Mouse (Mus musculus): ENCODE results near the gene Ass1. TPM values are rescaled to one million over a fixed set of nuclear protein-coding genes. Genes with fewer than 3 reads are reported as not detected.

Ass1 gene
- polyA plus RNA-seq, 1 experiment from 2014 or later: 12.2 TPM

GRCm38 (mm10) chr2:31460920-31461319 lies 9.1 kb upstream of the Ass1 start:
- ATAC-seq (ENCODE audit: low FRiP score, low read depth): no peak
- Histone ChIP-seq H3K27me3 (peaks cover 80% of the 10 kb centered on the region), H3K27ac (replicated peaks) (no peak overlapping the region), H3K4me3 (no peak overlapping the region), H3K36me3 (no peaks in the 10 kb centered on the region), H3K4me2 (replicated peaks) (no peak overlapping the region), H3K9me3 (no peaks in the 10 kb centered on the region), H3K9ac (replicated peaks) (no peak overlapping the region), H3K4me1 (peaks cover 8% of the 10 kb centered on the region)
- WGBS: 81% methylated on average over 7 of the region's 7 CpGs

DNA sequence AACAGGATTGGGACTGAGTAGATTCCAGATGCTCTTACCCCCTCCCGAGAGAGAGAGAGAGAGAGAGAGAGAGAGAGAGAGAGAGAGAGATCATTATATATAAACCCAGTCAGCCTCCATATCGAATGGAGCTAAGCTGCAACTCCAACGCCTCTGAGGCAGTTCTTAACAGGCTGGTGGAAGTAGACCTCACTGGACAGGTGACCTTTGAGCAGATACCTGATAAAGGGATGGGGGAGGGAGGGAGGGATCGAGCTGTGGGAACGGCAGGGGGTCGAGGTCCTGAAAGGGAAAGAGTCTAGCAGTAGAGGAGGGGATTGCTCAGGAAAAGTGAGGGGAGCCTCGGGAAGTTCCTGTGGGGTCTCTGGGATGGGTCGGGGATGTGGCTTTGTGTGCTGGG lies 8.0 kb upstream of the Ass1 start:
- peaks cover 8% of the 10 kb centered on the region for H3K4me1 ChIP-seq
- H3K9ac ChIP-seq (replicated peaks): no peak overlapping the region
- H3K9me3 ChIP-seq: no peaks in the 10 kb centered on the region
- 36% methylated on average over 8 of the region's 8 CpGs for WGBS
- peaks cover 81% of the 10 kb centered on the region for H3K27me3 ChIP-seq
- no peak overlapping the region for H3K4me2 ChIP-seq (replicated peaks)
- H3K4me3 ChIP-seq: no peak overlapping the region
- no peaks in the 10 kb centered on the region for H3K36me3 ChIP-seq
- ATAC-seq (ENCODE audit: low FRiP score, low read depth): no peak
- no peak overlapping the region for H3K27ac ChIP-seq (replicated peaks)

- Histone ChIP-seq H3K27me3 (peaks cover 78% of the 10 kb centered on the region), H3K9me3 (no peaks in the 10 kb centered on the region), H3K4me2 (replicated peaks) (no peak overlapping the region), H3K36me3 (no peaks in the 10 kb centered on the region), H3K4me1 (peaks cover 8% of the 10 kb centered on the region), H3K4me3 (no peak overlapping the region), H3K27ac (replicated peaks) (no peak overlapping the region), H3K9ac (replicated peaks) (no peak overlapping the region)
- 81% methylated on average over 7 of the region's 7 CpGs for WGBS
- no peak for ATAC-seq (ENCODE audit: low FRiP score, low read depth)
Observed at GRCm38 (mm10) chr2:31463253-31463652, 6.8 kb upstream of the Ass1 start.

- WGBS: 58% methylated on average over 8 of the region's 8 CpGs
- no peaks in the 10 kb centered on the region for H3K9me3 ChIP-seq
- H3K9ac ChIP-seq (replicated peaks): no peak overlapping the region
- no peak overlapping the region for H3K4me3 ChIP-seq
- H3K27me3 ChIP-seq: peaks cover 78% of the 10 kb centered on the region
- H3K4me1 ChIP-seq: peaks cover 8% of the 10 kb centered on the region
- ATAC-seq (ENCODE audit: low FRiP score, low read depth): no peak
- no peak overlapping the region for H3K4me2 ChIP-seq (replicated peaks)
- H3K36me3 ChIP-seq: no peaks in the 10 kb centered on the region
- no peak overlapping the region for H3K27ac ChIP-seq (replicated peaks)
Observed at GRCm38 (mm10) chr2:31463696-31464528, 6.1 kb upstream of the Ass1 start.

GRCm38 (mm10) chr2:31464529-31464910 lies 5.5 kb upstream of the Ass1 start:
- peaks cover 78% of the 10 kb centered on the region for H3K27me3 ChIP-seq
- H3K4me2 ChIP-seq (replicated peaks): no peak overlapping the region
- H3K27ac ChIP-seq (replicated peaks): no peak overlapping the region
- no peak overlapping the region for H3K4me3 ChIP-seq
- no peaks in the 10 kb centered on the region for H3K36me3 ChIP-seq
- H3K9me3 ChIP-seq: no peaks in the 10 kb centered on the region
- H3K9ac ChIP-seq (replicated peaks): no peak overlapping the region
- WGBS: 83% methylated on average over 6 of the region's 6 CpGs
- H3K4me1 ChIP-seq: peaks cover 11% of the 10 kb centered on the region
- ATAC-seq (ENCODE audit: low FRiP score, low read depth): no peak

- WGBS: 86% methylated on average over 1 of the region's 1 CpGs
- Histone ChIP-seq H3K9ac (replicated peaks) (no peak overlapping the region), H3K27me3 (peaks cover 80% of the 10 kb centered on the region), H3K4me1 (peaks cover 16% of the 10 kb centered on the region), H3K27ac (replicated peaks) (no peak overlapping the region), H3K4me2 (replicated peaks) (no peak overlapping the region), H3K9me3 (no peaks in the 10 kb centered on the region), H3K4me3 (no peak overlapping the region), H3K36me3 (no peaks in the 10 kb centered on the region)
- ATAC-seq (ENCODE audit: low FRiP score, low read depth): no peak
Observed at GRCm38 (mm10) chr2:31467457-31467856, 2.5 kb upstream of the Ass1 start.

DNA sequence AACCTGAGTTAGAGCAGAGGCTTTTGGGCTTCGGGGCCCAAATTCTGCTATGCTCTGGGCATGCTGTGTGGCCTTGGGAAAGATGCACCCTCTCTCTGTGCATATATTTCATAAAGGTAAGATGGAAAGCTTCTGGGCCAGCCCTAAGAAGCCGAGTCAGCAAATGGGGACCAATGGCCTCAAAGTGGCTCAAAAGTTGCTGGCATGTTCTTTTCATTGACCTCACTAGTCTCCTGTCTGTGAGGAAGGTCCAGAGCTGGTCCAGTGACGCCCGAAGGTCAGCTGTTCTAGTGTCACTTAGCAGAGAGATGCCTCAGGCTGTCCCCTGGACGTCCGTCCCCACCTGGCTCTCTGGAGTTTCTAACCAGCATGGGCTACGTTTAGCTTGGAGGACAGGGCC lies 1.1 kb upstream of the Ass1 start:
- Histone ChIP-seq H3K4me1 (peaks cover 16% of the 10 kb centered on the region), H3K4me2 (replicated peaks) (no peak overlapping the region), H3K36me3 (no peaks in the 10 kb centered on the region), H3K27me3 (peaks cover 76% of the 10 kb centered on the region), H3K9ac (replicated peaks) (no peak overlapping the region), H3K9me3 (no peaks in the 10 kb centered on the region), H3K27ac (replicated peaks) (no peak overlapping the region), H3K4me3 (no peak overlapping the region)
- 73% methylated on average over 7 of the region's 7 CpGs for WGBS
- ATAC-seq (ENCODE audit: low FRiP score, low read depth): no peak

- Histone ChIP-seq H3K9me3 (no peaks in the 10 kb centered on the region), H3K27ac (replicated peaks) (no peak overlapping the region), H3K4me1 (peaks cover 17% of the 10 kb centered on the region), H3K9ac (replicated peaks) (0 out of 2 replicates have a peak overlapping the region, but pooled peaks have one; percentile 41), H3K4me3 (peak overlapping the region; percentile 45), H3K4me2 (replicated peaks) (peak overlapping the region; percentile 90), H3K27me3 (peaks cover 70% of the 10 kb centered on the region), H3K36me3 (no peaks in the 10 kb centered on the region)
- 20% methylated on average over 7 of the region's 7 CpGs for WGBS
- ATAC-seq (ENCODE audit: low FRiP score, low read depth): no peak
Observed at GRCm38 (mm10) chr2:31469480-31469879, 527 bp upstream of the Ass1 start.

DNA sequence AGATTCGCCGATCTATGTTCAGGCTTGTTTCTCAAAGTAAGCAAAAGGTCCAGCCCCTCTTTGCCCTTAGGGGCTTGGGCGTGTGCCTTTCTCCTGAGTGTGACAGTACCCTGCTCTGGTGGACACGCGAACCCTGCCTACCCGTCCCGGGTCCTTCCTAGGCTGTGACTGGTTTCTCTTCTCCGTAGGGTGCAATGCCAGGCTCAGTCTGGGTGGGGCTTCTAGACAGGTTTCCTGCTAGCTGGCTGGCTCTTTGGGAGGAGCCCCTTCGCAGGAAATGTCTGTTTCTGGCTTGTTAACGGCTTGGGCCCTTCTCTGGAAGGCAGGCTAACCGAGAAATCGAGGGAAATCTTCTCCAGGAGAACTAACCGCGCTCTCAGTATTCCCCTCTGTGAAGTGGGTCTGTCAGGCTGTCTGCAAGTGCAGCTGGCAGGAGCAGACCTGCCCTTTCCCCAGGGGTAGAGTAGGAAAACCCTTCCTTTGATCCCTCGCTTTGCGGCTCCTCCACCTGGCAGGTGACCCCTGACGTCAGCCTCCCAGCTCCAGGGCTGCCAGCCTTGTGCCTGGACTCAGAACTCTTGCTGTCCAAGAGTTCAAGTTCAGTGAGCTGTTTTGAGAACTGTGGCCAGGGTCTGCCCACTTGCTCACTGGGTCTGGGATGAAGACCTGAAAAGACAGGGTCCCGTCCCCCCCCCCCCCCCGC lies 827 bp downstream of the Ass1 start:
- ATAC-seq (ENCODE audit: low FRiP score, low read depth): no peak
- 12% methylated on average over 18 of the region's 19 CpGs for WGBS
- H3K4me1 ChIP-seq: peaks cover 22% of the 10 kb centered on the region
- peak overlapping the region; percentile 45; the same call in 1 of the 2 replicates for H3K4me3 ChIP-seq
- no peaks in the 10 kb centered on the region for H3K36me3 ChIP-seq
- H3K27ac ChIP-seq (replicated peaks): no peak overlapping the region
- peak overlapping the region; percentile 90 for H3K4me2 ChIP-seq (replicated peaks)
- no peaks in the 10 kb centered on the region for H3K9me3 ChIP-seq
- H3K9ac ChIP-seq (replicated peaks): no peak overlapping the region
- H3K27me3 ChIP-seq: peaks cover 66% of the 10 kb centered on the region

GRCm38 (mm10) chr2:31471611-31472010 lies 1.6 kb downstream of the Ass1 start:
- no peak overlapping the region for H3K4me3 ChIP-seq
- no peaks in the 10 kb centered on the region for H3K36me3 ChIP-seq
- H3K4me1 ChIP-seq: peaks cover 28% of the 10 kb centered on the region
- no peak for ATAC-seq (ENCODE audit: low FRiP score, low read depth)
- H3K9ac ChIP-seq (replicated peaks): no peak overlapping the region
- no peaks in the 10 kb centered on the region for H3K9me3 ChIP-seq
- whole genome bisulfite sequencing: 50% methylated on average over 6 of the region's 6 CpGs
- H3K27ac ChIP-seq (replicated peaks): no peak overlapping the region
- H3K27me3 ChIP-seq: peaks cover 74% of the 10 kb centered on the region
- no peak overlapping the region for H3K4me2 ChIP-seq (replicated peaks)

DNA sequence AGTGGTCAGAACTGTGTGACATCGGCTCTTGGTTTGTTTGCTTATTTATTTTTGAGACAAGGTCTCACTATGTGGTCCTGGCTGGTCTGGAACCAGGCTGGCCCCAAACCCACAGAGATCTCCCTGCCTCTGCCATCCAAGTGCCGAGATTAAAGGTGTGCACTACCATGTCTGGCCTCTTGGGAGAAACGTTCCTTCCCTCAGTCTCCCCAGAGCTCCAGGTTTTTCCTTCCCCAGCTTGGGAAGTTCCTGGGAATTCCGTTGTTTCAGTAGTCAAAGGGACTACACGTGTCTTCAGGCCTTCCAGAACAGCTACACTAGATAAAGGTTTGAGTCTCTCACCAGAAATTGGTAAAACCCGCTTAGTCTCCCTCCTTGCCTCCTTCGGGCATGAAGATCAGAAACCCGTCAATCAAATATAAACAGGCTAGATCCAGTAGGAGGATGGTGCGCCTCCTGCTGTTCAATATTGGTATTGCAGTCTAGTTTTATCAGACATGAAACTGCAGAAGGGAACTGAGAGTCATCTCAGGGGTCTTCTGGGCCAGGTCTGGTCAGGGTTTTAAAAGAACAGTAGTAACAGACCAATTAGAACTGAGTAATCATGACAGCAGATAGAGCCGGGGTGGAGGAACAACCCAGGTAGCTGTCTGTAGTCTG lies 2.5 kb downstream of the Ass1 start:
- peaks cover 28% of the 10 kb centered on the region for H3K4me1 ChIP-seq
- no peak overlapping the region for H3K4me3 ChIP-seq
- H3K4me2 ChIP-seq (replicated peaks): no peak overlapping the region
- H3K9me3 ChIP-seq: no peaks in the 10 kb centered on the region
- no peak overlapping the region for H3K9ac ChIP-seq (replicated peaks)
- H3K36me3 ChIP-seq: no peaks in the 10 kb centered on the region
- WGBS: 48% methylated on average over 10 of the region's 10 CpGs
- ATAC-seq (ENCODE audit: low FRiP score, low read depth): no peak
- peaks cover 76% of the 10 kb centered on the region for H3K27me3 ChIP-seq
- no peak overlapping the region for H3K27ac ChIP-seq (replicated peaks)

DNA sequence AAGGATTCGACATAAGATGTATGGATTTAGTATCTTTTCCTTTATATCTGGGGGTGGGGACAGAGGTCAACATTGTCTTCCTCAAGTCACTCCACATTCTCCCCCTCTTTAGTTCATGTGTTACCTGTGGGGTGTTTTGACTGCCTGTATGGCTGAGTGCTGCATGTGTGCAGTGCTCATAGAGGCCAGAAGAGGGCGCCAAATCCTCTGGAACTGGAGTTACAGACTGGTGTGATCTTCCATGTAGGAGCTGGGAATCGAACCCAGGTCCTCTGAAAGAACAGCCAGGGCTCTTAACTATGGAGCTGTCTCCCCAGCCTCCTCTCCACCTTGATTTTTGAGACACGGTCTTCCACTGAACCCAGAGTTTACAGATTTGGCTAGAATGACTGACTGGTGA lies 3.9 kb downstream of the Ass1 start:
- ATAC-seq (ENCODE audit: low FRiP score, low read depth): no peak
- Histone ChIP-seq H3K4me1 (peaks cover 28% of the 10 kb centered on the region), H3K9ac (replicated peaks) (no peak overlapping the region), H3K4me2 (replicated peaks) (no peak overlapping the region), H3K27me3 (peaks cover 73% of the 10 kb centered on the region), H3K36me3 (no peaks in the 10 kb centered on the region), H3K9me3 (no peaks in the 10 kb centered on the region), H3K4me3 (no peak overlapping the region), H3K27ac (replicated peaks) (no peak overlapping the region)
- WGBS: 74% methylated on average over 4 of the region's 4 CpGs
